In the genomic region with DNA sequence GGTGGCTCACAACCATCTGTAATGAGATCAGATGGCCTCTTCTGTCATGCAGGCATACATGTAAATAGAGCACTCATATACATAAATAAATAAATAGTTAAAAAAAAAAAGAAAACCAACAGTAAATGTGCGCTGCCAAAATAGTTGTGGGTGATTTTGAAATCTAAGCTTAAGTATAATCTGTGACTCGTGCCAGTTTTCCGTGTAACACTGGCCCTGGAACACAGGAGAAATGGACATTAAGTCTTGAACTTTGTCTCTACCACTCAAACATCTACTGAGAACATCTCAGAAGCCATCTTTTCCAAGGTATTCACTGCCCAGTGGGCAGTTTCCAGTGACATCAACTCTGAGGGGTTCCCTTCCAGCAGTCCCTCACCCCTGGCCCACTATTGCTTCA, we compare ENCODE assay signal across 23 mouse cellular contexts.
"Had no signal": no experiment of that assay in that cellular context is flagged by ENCODE, and none has a peak within 500 bp of the region (broad histone marks: within the 10 kb centered on the region; RNA-seq: fewer than 3 reads in every experiment).

No protein-coding gene starts in this region.

- H3K27ac ChIP-seq: kidney, embryonic 15.5 days; limb, embryonic 10.5 days; limb, embryonic 13.5 days; liver, embryonic 14.5 days; neural tube, embryonic 12.5 days; neural tube, embryonic 15.5 days; stomach, postnatal 0 days had no signal

- ATAC-seq: liver, postnatal 0 days had no signal

- H3K36me3 ChIP-seq: kidney, embryonic 15.5 days; limb, embryonic 10.5 days; limb, embryonic 13.5 days; neural tube, embryonic 12.5 days; neural tube, embryonic 15.5 days had no signal

- H3K4me1 ChIP-seq: kidney, embryonic 15.5 days; limb, embryonic 10.5 days; limb, embryonic 13.5 days; neural tube, embryonic 12.5 days; neural tube, embryonic 15.5 days had no signal

- H3K4me2 ChIP-seq: kidney, embryonic 15.5 days; limb, embryonic 13.5 days; lung, embryonic 14.5 days; midbrain, embryonic 11.5 days; neural tube, embryonic 12.5 days; neural tube, embryonic 15.5 days had no signal

- DNase-seq: kidney, adult 11 months; kidney, adult 8-10 months; kidney, postnatal 10 days; liver; liver, postnatal 0 days; lung, embryonic 14.5 days; lung, postnatal 10 days; lung, postnatal 36 days; midbrain, embryonic 14.5 days; right cerebral cortex, adult 18-20 months; right cerebral cortex, postnatal 14 days; right cerebral cortex, postnatal 4 days; thymus, adult 2 months; thymus, postnatal 14 days; thymus, postnatal 4 days had no signal

- H3K9ac ChIP-seq: kidney, embryonic 15.5 days; limb, embryonic 13.5 days; liver, embryonic 14.5 days; liver, postnatal 0 days; lung, embryonic 14.5 days; neural tube, embryonic 12.5 days; neural tube, embryonic 15.5 days had no signal

- H3K9me3 ChIP-seq: kidney, embryonic 15.5 days; limb, embryonic 10.5 days; limb, embryonic 13.5 days; neural tube, embryonic 12.5 days; neural tube, embryonic 15.5 days had no signal

- H3K27me3 ChIP-seq: neural tube, embryonic 12.5 days had no signal

- H3K4me3 ChIP-seq: kidney, embryonic 15.5 days; limb, embryonic 10.5 days; limb, embryonic 13.5 days; neural tube, embryonic 12.5 days; neural tube, embryonic 15.5 days had no signal
